Mouse (Mus musculus): ENCODE measurements at regions not wholly inside any gene's neighbourhood (a gene's known extent, or its start where the extent isn't known, plus 50 kb on each side); places are given as distances from the start of the nearest gene placed in this dataset.
"Not testable (repeated sequence)": the region's sequence is repeated elsewhere in the genome, so short reads cannot be mapped to it uniquely, and the experiment has no call there.

DNA sequence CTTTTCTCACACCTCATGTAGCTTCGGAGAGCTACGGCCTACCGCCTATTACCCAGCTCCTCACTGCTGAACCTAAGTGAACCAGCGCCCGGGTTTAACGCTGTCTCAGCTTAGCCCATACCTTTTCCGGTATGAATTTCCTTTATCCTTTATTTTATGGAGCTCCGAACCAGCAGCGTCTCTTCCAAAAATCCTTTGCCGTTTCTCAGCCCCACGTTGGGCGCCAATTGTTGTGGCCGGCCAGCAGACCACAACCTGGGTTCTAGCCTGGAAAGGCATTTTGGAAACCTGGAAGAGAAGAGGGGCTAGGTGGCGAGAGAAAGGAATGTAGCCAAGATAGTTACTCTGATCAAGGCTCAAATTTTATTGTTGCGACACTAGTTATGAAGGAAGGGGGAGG, 85.5 kb upstream of the Lemd2 start:
- H3K9me3 ChIP-seq (replicated peaks; ENCODE audit: control insufficient read depth, low read length); H3K27me3 ChIP-seq (ENCODE audit: control insufficient read depth, insufficient read depth, low read length); ATAC-seq (replicated peaks; ENCODE audit: insufficient number of reproducible peaks, low FRiP score, low TSS enrichment): not testable (repeated sequence)

DNA sequence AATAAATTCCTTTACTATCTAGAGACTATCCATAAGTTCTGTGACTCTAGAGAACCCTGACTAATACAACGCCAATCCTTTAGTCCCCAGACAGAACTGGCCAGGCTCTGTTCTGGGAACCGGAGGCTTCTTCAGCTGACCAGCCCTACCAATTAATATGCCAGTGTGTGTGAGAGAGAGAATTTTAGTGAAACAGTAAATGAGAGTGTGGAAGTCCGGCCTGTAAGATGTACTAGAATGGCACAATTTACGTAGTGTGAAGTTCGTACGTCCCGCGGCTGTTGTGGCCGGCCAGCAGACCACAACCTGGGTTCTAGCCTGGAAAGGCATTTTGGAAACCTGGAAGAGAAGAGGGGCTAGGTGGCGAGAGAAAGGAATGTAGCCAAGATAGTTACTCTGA, 83.7 kb upstream of the Lemd2 start:
- not testable (repeated sequence) for H3K4me3 ChIP-seq (ENCODE audit: low read depth, low read length); H3K9ac ChIP-seq (ENCODE audit: low read depth, low read length); ATAC-seq (replicated peaks; ENCODE audit: insufficient number of reproducible peaks, low FRiP score, low TSS enrichment); H3K4me1 ChIP-seq (ENCODE audit: control insufficient read depth, insufficient read depth, low read length); H3K36me3 ChIP-seq (ENCODE audit: control insufficient read depth, insufficient read depth, low read length); H3K27ac ChIP-seq (ENCODE audit: low read depth, low read length); H3K4me2 ChIP-seq; H3K9me3 ChIP-seq (replicated peaks; ENCODE audit: control insufficient read depth, low read length); H3K27me3 ChIP-seq (ENCODE audit: control insufficient read depth, insufficient read depth, low read length)
- WGBS (ENCODE audit: insufficient replicate concordance), result 91% methylated on average over 9 of the region's 10 CpGs

More for the DNA sequence above, 85.5 kb upstream of the Lemd2 start:
- H3K4me3 ChIP-seq (ENCODE audit: low read depth, low read length); H3K9ac ChIP-seq (ENCODE audit: low read depth, low read length); H3K36me3 ChIP-seq (ENCODE audit: control insufficient read depth, insufficient read depth, low read length); H3K4me1 ChIP-seq (ENCODE audit: control insufficient read depth, insufficient read depth, low read length); H3K27ac ChIP-seq (ENCODE audit: low read depth, low read length); H3K4me2 ChIP-seq: not testable (repeated sequence)
- 90% methylated on average over 13 of the region's 15 CpGs for WGBS (ENCODE audit: insufficient replicate concordance)

GRCm38 (mm10) chr17:27281241-27281640, 77.0 kb upstream of the Lemd2 start:
- no peak for ATAC-seq (replicated peaks; ENCODE audit: insufficient number of reproducible peaks, low FRiP score, low TSS enrichment)

GRCm38 (mm10) chr17:27279491-27280288, 75.4 kb upstream of the Lemd2 start:
- ATAC-seq (replicated peaks; ENCODE audit: insufficient number of reproducible peaks, low FRiP score, low TSS enrichment); H3K9me3 ChIP-seq (replicated peaks; ENCODE audit: control insufficient read depth, low read length); H3K4me1 ChIP-seq (ENCODE audit: control insufficient read depth, insufficient read depth, low read length); H3K36me3 ChIP-seq (ENCODE audit: control insufficient read depth, insufficient read depth, low read length); H3K4me2 ChIP-seq; H3K4me3 ChIP-seq (ENCODE audit: low read depth, low read length); H3K27me3 ChIP-seq (ENCODE audit: control insufficient read depth, insufficient read depth, low read length); H3K27ac ChIP-seq (ENCODE audit: low read depth, low read length); H3K9ac ChIP-seq (ENCODE audit: low read depth, low read length): not testable (repeated sequence)
- WGBS (ENCODE audit: insufficient replicate concordance), result 90% methylated on average over 17 of the region's 17 CpGs

More at GRCm38 (mm10) chr17:27281241-27281640, 77.0 kb upstream of the Lemd2 start:
- Histone ChIP-seq H3K9me3 (replicated peaks; ENCODE audit: control insufficient read depth, low read length) (peaks cover 4% of the 10 kb centered on the region), H3K4me2 (no peak overlapping the region), H3K36me3 (ENCODE audit: control insufficient read depth, insufficient read depth, low read length) (no peaks in the 10 kb centered on the region), H3K9ac (ENCODE audit: low read depth, low read length) (no peak overlapping the region), H3K27me3 (ENCODE audit: control insufficient read depth, insufficient read depth, low read length) (no peaks in the 10 kb centered on the region), H3K4me1 (ENCODE audit: control insufficient read depth, insufficient read depth, low read length) (no peaks in the 10 kb centered on the region), H3K27ac (ENCODE audit: low read depth, low read length) (no peak overlapping the region), H3K4me3 (ENCODE audit: low read depth, low read length) (no peak overlapping the region)
- 71% methylated on average over 9 of the region's 9 CpGs for WGBS (ENCODE audit: insufficient replicate concordance)

DNA sequence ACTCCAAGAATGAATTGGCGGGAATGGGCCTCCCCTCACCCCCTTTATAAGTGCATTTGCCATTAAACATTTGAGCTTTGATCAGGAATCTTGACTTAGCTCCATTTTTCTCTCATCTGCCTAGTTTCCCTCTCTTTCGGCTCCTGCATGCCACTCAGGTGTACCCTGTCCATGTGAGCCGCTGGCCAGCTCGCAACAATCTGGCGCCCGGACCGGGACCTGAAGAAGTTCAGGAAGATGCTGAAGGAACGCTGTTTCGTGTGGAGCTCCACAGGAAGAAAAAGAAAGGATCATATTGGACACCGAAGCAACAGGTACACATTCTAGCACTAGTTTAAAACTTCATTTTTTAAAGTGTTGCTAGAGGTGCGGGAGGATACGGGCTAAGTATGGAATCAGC, 73.5 kb upstream of the Lemd2 start:
- not testable (repeated sequence) for H3K4me3 ChIP-seq (ENCODE audit: low read depth, low read length); H3K27me3 ChIP-seq (ENCODE audit: control insufficient read depth, insufficient read depth, low read length); ATAC-seq (replicated peaks; ENCODE audit: insufficient number of reproducible peaks, low FRiP score, low TSS enrichment); H3K9ac ChIP-seq (ENCODE audit: low read depth, low read length); H3K4me1 ChIP-seq (ENCODE audit: control insufficient read depth, insufficient read depth, low read length); H3K27ac ChIP-seq (ENCODE audit: low read depth, low read length); H3K9me3 ChIP-seq (replicated peaks; ENCODE audit: control insufficient read depth, low read length); H3K36me3 ChIP-seq (ENCODE audit: control insufficient read depth, insufficient read depth, low read length); H3K4me2 ChIP-seq
- WGBS (ENCODE audit: insufficient replicate concordance), result 90% methylated on average over 12 of the region's 12 CpGs

DNA sequence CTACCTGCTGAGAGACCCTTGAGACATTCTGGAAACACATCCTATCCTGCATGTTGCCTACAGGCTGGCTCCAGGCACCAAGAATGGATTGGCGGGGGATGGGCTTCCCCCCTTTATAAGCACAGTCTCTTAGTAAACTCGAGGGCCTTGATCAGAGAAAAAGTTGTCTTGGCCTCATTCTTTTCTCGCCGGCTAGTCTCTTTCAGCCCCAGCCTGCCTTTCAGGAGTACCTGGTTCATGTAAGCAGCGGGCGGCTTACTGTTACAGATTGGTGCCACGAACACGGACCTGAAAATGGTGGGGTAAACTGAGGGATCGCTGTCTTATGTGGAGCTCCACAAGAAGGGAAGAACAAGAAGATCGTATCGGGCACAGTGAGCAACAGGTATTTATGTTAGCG, 67.5 kb upstream of the Lemd2 start:
- H3K27ac ChIP-seq (ENCODE audit: low read depth, low read length); H3K9me3 ChIP-seq (replicated peaks; ENCODE audit: control insufficient read depth, low read length); H3K4me1 ChIP-seq (ENCODE audit: control insufficient read depth, insufficient read depth, low read length); H3K4me3 ChIP-seq (ENCODE audit: low read depth, low read length); ATAC-seq (replicated peaks; ENCODE audit: insufficient number of reproducible peaks, low FRiP score, low TSS enrichment); H3K4me2 ChIP-seq; H3K27me3 ChIP-seq (ENCODE audit: control insufficient read depth, insufficient read depth, low read length); H3K9ac ChIP-seq (ENCODE audit: low read depth, low read length); H3K36me3 ChIP-seq (ENCODE audit: control insufficient read depth, insufficient read depth, low read length): not testable (repeated sequence)
- WGBS (ENCODE audit: insufficient replicate concordance), result 88% methylated on average over 12 of the region's 12 CpGs

GRCm38 (mm10) chr17:27270776-27271175, 66.5 kb upstream of the Lemd2 start:
- H3K27me3 ChIP-seq (ENCODE audit: control insufficient read depth, insufficient read depth, low read length); H3K9ac ChIP-seq (ENCODE audit: low read depth, low read length); H3K9me3 ChIP-seq (replicated peaks; ENCODE audit: control insufficient read depth, low read length); H3K36me3 ChIP-seq (ENCODE audit: control insufficient read depth, insufficient read depth, low read length); H3K27ac ChIP-seq (ENCODE audit: low read depth, low read length); H3K4me2 ChIP-seq; H3K4me1 ChIP-seq (ENCODE audit: control insufficient read depth, insufficient read depth, low read length); H3K4me3 ChIP-seq (ENCODE audit: low read depth, low read length); ATAC-seq (replicated peaks; ENCODE audit: insufficient number of reproducible peaks, low FRiP score, low TSS enrichment): not testable (repeated sequence)
- 93% methylated on average over 8 of the region's 8 CpGs for WGBS (ENCODE audit: insufficient replicate concordance)

DNA sequence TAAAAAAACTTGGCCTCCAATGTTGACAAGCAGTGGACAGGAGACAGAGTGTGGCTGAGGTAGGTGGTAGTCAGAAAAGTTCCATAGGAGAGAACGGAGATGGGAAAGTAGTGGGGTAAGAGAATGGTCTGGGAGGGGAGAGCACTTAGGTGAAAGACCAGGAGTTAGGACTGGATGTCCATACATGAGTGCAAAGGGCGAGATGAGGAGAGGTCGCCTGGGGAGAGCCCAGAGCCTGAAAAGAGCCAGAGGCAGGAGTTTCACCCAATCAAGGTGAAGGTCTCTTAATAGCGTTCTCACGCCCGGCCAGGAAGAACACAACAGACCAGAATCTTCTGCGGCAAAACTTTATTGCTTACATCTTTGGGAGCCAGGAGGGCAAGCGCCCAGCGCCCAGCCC, 60.3 kb upstream of the Lemd2 start:
- not testable (repeated sequence) for H3K4me3 ChIP-seq (ENCODE audit: low read depth, low read length); H3K4me1 ChIP-seq (ENCODE audit: control insufficient read depth, insufficient read depth, low read length); H3K27ac ChIP-seq (ENCODE audit: low read depth, low read length); H3K4me2 ChIP-seq; H3K27me3 ChIP-seq (ENCODE audit: control insufficient read depth, insufficient read depth, low read length); H3K36me3 ChIP-seq (ENCODE audit: control insufficient read depth, insufficient read depth, low read length); ATAC-seq (replicated peaks; ENCODE audit: insufficient number of reproducible peaks, low FRiP score, low TSS enrichment); H3K9me3 ChIP-seq (replicated peaks; ENCODE audit: control insufficient read depth, low read length); H3K9ac ChIP-seq (ENCODE audit: low read depth, low read length)
- 86% methylated on average over 7 of the region's 9 CpGs for WGBS (ENCODE audit: insufficient replicate concordance)

DNA sequence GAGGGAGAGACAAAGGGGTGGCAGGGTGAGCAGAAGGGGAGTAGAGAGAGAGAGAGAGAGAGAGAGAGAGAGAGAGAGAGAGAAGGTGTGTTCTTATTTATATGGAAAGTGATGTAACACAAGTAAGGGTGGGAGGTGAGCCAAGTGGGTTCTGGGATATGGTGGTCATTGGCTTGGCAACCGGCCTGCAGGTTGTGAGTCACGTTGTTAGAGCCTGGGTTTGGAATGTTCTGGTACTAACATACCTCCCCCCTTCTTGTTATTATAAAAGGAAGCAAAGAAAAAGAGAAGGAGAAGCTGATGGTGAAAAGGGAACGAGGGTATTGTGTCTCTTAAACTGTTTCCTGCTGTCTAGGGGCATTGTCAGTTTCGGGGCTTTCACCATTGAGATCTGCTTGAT, 58.3 kb upstream of the Lemd2 start:
- no peak overlapping the region for H3K4me2 ChIP-seq
- no peaks in the 10 kb centered on the region for H3K27me3 ChIP-seq (ENCODE audit: control insufficient read depth, insufficient read depth, low read length)
- H3K27ac ChIP-seq (ENCODE audit: low read depth, low read length), result no peak overlapping the region
- no peaks in the 10 kb centered on the region for H3K4me1 ChIP-seq (ENCODE audit: control insufficient read depth, insufficient read depth, low read length)
- no peak overlapping the region for H3K4me3 ChIP-seq (ENCODE audit: low read depth, low read length)
- H3K36me3 ChIP-seq (ENCODE audit: control insufficient read depth, insufficient read depth, low read length), result no peaks in the 10 kb centered on the region
- 73% methylated on average over 4 of the region's 4 CpGs for WGBS (ENCODE audit: insufficient replicate concordance)
- ATAC-seq (replicated peaks; ENCODE audit: insufficient number of reproducible peaks, low FRiP score, low TSS enrichment), result no peak
- no peak overlapping the region for H3K9ac ChIP-seq (ENCODE audit: low read depth, low read length)
- no peaks in the 10 kb centered on the region for H3K9me3 ChIP-seq (replicated peaks; ENCODE audit: control insufficient read depth, low read length)

Measured in heart, embryonic 11.5 days (tissue).